In the genomic region with DNA sequence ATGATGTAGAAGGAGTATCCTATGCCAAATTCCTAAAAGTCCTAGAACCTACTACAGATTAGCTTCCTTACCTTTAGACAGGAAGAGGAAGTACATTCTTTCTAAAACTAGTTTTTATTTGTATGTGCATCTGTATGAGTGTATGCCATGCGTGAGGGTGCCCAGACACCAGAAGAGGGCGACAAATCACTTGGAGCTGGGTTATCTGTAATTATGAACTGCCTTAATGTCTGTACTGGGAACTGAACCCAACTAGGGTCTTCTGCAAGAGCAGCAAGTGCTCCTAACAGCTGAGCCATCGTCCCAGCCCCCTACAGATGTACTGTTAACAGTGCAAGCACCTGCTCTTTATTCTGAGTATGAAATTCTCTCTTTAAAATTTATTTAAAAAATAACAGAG, we compare ENCODE assay signal across 21 mouse cellular contexts. TPM values are rescaled to one million over a fixed set of nuclear protein-coding genes. Genes with fewer than 3 reads are reported as not detected.
"Had no signal": no experiment of that assay in that cellular context is flagged by ENCODE, and none has a peak within 500 bp of the region (broad histone marks: within the 10 kb centered on the region; RNA-seq: fewer than 3 reads in every experiment).

No protein-coding gene starts in this region.

- H3K27ac ChIP-seq: kidney, embryonic 15.5 days; limb, embryonic 13.5 days; liver, embryonic 15.5 days; macrophage; stomach, embryonic 15.5 days had no signal

- H3K4me1 ChIP-seq: kidney, embryonic 15.5 days; limb, embryonic 13.5 days; liver, embryonic 15.5 days had no signal

- H3K9ac ChIP-seq: kidney, embryonic 15.5 days; limb, embryonic 13.5 days; liver, embryonic 15.5 days; lung, embryonic 14.5 days; stomach, embryonic 15.5 days had no signal

- H3K4me3 ChIP-seq: kidney, embryonic 15.5 days; limb, embryonic 13.5 days; liver, embryonic 15.5 days; megakaryocyte, embryonic 14.5 days; stomach, embryonic 15.5 days had no signal

- ATAC-seq: midbrain, embryonic 16.5 days had no signal

- H3K9me3 ChIP-seq: kidney, embryonic 15.5 days; limb, embryonic 13.5 days; liver, embryonic 15.5 days; stomach, embryonic 15.5 days had no signal

- DNase-seq: kidney, adult 2 months; kidney, postnatal 25 days; left cerebral cortex, postnatal 4 days; lung, embryonic 14.5 days; lung, postnatal 10 days; right cerebral cortex, adult 18-20 months; thymus, postnatal 36 days had no signal

- H3K4me2 ChIP-seq: kidney, embryonic 15.5 days; limb, embryonic 13.5 days; liver, embryonic 15.5 days; lung, embryonic 14.5 days; midbrain, embryonic 11.5 days; stomach, embryonic 15.5 days had no signal

- H3K27me3 ChIP-seq: kidney, embryonic 15.5 days; limb, embryonic 13.5 days; liver, embryonic 15.5 days; megakaryocyte, embryonic 14.5 days; stomach, embryonic 15.5 days had no signal

RNA-seq across cellular contexts. Expression of a gene that starts 53.4 kb away (rescaled TPM):
- total RNA-seq: layer of hippocampus, adult 18-20 months; layer of hippocampus, postnatal 10 days; left cerebral cortex, adult 18-20 months; left cerebral cortex, postnatal 10 days; left cerebral cortex, postnatal 4 days; liver, adult 2 months had no signal
- polyA plus RNA-seq: kidney, embryonic 15.5 days; liver, adult 2 months; liver, embryonic 15.5 days; macrophage; midbrain, embryonic 11.5 days; stomach, embryonic 15.5 days; thymus, postnatal 0 days had no signal
